Mouse (Mus musculus) testis, adult 2 months (tissue): ENCODE data around the gene Nutm1.

ENCODE experiments used
- CTCF ChIP-seq: fragments of 200-500 bp; IDR thresholded peaks from 2 replicates; pipeline ENCODE4 v1.5.1; 2012; ENCODE audit warnings: low read depth, mild to moderate bottlenecking, inconsistent platforms, low read length, moderate library complexity; ENCODE audit not compliant: control insufficient read depth, insufficient read depth, insufficient replicate concordance
- POLR2A ChIP-seq: fragments of 200-500 bp; IDR thresholded peaks from 2 replicates; pipeline ENCODE4 v1.6.1; 2012; ENCODE audit warnings: low read depth, mild to moderate bottlenecking, inconsistent platforms, low read length, moderate library complexity; ENCODE audit not compliant: control insufficient read depth

DNA sequence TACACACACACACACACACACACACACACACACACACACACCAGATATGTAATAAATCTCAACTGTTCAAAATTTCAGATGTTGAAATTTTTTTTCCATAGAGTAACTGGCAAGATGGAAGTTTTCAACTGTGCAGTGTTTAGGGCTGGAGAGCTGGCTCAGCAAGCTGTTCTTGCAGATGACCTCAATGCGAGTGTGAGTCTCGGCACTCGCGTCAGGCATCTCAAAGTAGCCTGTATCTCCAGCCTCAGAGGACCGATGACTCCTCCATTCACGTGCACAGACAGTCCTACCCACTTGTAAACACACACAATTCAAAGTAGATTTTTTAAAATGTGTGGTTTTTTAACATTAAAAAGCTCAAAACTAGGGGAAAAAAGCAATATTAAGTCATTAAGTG lies 14.4 kb upstream of the Nutm1 start:
- no peak for TF ChIP-seq POLR2A
- TF ChIP-seq CTCF: no peak
